Mouse (Mus musculus): ENCODE measurements around the gene Cyth4.

- TF ChIP-seq CTCF (IDR thresholded peaks at IDR 0.05; ENCODE audit: extremely low read depth, insufficient read depth, low read length) = no peak
- no peak for TF ChIP-seq POLR2A (IDR thresholded peaks at IDR 0.05; ENCODE audit: extremely low read depth, insufficient read depth, low read length)
Observed at GRCm38 (mm10) chr15:78576284-78576810, 20.5 kb upstream of the Cyth4 start.

Data from cortical plate, adult 2 months (tissue).